Mouse (Mus musculus): Measurements from ENCODE around the gene Cpxm2. TPM values are rescaled to one million over a fixed set of nuclear protein-coding genes. Genes with fewer than 3 reads are reported as not detected.

Gene Cpxm2
- total and polyA plus RNA-seq, 3 experiments: 0.11 TPM; not detected in 2

GRCm38 (mm10) chr7:132098441-132098840 lies 56.1 kb downstream of the Cpxm2 start:
- H3K4me1 ChIP-seq (ENCODE audit: insufficient read depth, low read depth, low read length): no peaks in the 10 kb centered on the region
- no peak overlapping the region for H3K4me3 ChIP-seq (ENCODE audit: low read depth, low read length)
- no peak for TF ChIP-seq CTCF (IDR thresholded peaks at IDR 0.05; ENCODE audit: low read depth, low read length)
- no peak for TF ChIP-seq GATA1 (IDR thresholded peaks at IDR 0.05; ENCODE audit: borderline replicate concordance, low read length)
- no peak for TF ChIP-seq GATA2 (IDR thresholded peaks at IDR 0.05; ENCODE audit: borderline replicate concordance, low read depth, low read length)
- no peak for TF ChIP-seq POLR2AphosphoS5 (IDR thresholded peaks at IDR 0.05; ENCODE audit: insufficient replicate concordance, low read depth, low read length)
- no peak for TF ChIP-seq TAL1 (conservative IDR thresholded peaks at IDR 0.05; ENCODE audit: low read depth, low read length)
- peaks cover 58% of the 10 kb centered on the region for H3K9me3 ChIP-seq (replicated peaks)
- ATAC-seq (ENCODE audit: extremely low read depth, insufficient number of reproducible peaks, low FRiP score, poor library complexity, severe bottlenecking) (no peak), DNase-seq (ENCODE audit: low spot score) (no peak)
- H3K36me3 ChIP-seq (replicated peaks): no peaks in the 10 kb centered on the region
- no peaks in the 10 kb centered on the region for H3K27me3 ChIP-seq (ENCODE audit: insufficient read depth, low read length)

DNA sequence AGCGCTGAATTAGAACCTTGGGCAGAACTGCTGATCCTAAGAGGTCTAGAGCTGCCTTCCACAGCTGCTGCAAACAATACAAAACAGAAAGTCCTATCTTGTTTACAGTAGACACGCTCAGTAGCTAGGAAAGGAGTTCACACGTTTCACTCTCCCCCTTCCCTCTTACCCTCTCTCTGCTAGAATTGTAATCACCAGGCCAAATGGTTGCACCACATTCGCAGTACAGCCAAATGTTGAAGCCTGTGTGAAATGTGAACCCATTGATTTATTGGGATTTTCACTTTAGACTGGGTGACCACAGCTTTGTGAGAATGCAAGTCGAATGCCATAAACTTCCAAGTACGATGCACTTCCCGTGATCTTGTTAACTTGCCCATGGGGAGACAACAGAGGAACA lies 59.9 kb downstream of the Cpxm2 start:
- peaks cover 58% of the 10 kb centered on the region for H3K9me3 ChIP-seq (replicated peaks)
- H3K4me3 ChIP-seq (ENCODE audit: low read depth, low read length): no peak overlapping the region
- DNase-seq (ENCODE audit: low spot score) (no peak), ATAC-seq (ENCODE audit: extremely low read depth, insufficient number of reproducible peaks, low FRiP score, poor library complexity, severe bottlenecking) (no peak)
- no peaks in the 10 kb centered on the region for H3K36me3 ChIP-seq (replicated peaks)
- TF ChIP-seq GATA1 (IDR thresholded peaks at IDR 0.05; ENCODE audit: borderline replicate concordance, low read length): no peak
- TF ChIP-seq GATA2 (IDR thresholded peaks at IDR 0.05; ENCODE audit: borderline replicate concordance, low read depth, low read length): no peak
- TF ChIP-seq CTCF (IDR thresholded peaks at IDR 0.05; ENCODE audit: low read depth, low read length): no peak
- no peak for TF ChIP-seq TAL1 (conservative IDR thresholded peaks at IDR 0.05; ENCODE audit: low read depth, low read length)
- no peak for TF ChIP-seq POLR2AphosphoS5 (IDR thresholded peaks at IDR 0.05; ENCODE audit: insufficient replicate concordance, low read depth, low read length)
- no peaks in the 10 kb centered on the region for H3K4me1 ChIP-seq (ENCODE audit: insufficient read depth, low read depth, low read length)
- H3K27me3 ChIP-seq (ENCODE audit: insufficient read depth, low read length): no peaks in the 10 kb centered on the region

- no peak for DNase-seq (ENCODE audit: low spot score)
- Histone ChIP-seq H3K4me1 (ENCODE audit: insufficient read depth, low read depth, low read length) (no peaks in the 10 kb centered on the region), H3K36me3 (replicated peaks) (no peaks in the 10 kb centered on the region), H3K4me3 (ENCODE audit: low read depth, low read length) (no peak overlapping the region), H3K27me3 (ENCODE audit: insufficient read depth, low read length) (no peaks in the 10 kb centered on the region), H3K9me3 (replicated peaks) (peaks cover 50% of the 10 kb centered on the region)
- no peak for ATAC-seq (ENCODE audit: extremely low read depth, insufficient number of reproducible peaks, low FRiP score, poor library complexity, severe bottlenecking)
- no peak for TF ChIP-seq CTCF (IDR thresholded peaks at IDR 0.05; ENCODE audit: low read depth, low read length)
- no peak for TF ChIP-seq GATA1 (IDR thresholded peaks at IDR 0.05; ENCODE audit: borderline replicate concordance, low read length)
- no peak for TF ChIP-seq POLR2AphosphoS5 (IDR thresholded peaks at IDR 0.05; ENCODE audit: insufficient replicate concordance, low read depth, low read length)
- TF ChIP-seq TAL1 (conservative IDR thresholded peaks at IDR 0.05; ENCODE audit: low read depth, low read length): no peak
- no peak for TF ChIP-seq GATA2 (IDR thresholded peaks at IDR 0.05; ENCODE audit: borderline replicate concordance, low read depth, low read length)
Measured at GRCm38 (mm10) chr7:132091551-132091950, 63.0 kb downstream of the Cpxm2 start.

DNA sequence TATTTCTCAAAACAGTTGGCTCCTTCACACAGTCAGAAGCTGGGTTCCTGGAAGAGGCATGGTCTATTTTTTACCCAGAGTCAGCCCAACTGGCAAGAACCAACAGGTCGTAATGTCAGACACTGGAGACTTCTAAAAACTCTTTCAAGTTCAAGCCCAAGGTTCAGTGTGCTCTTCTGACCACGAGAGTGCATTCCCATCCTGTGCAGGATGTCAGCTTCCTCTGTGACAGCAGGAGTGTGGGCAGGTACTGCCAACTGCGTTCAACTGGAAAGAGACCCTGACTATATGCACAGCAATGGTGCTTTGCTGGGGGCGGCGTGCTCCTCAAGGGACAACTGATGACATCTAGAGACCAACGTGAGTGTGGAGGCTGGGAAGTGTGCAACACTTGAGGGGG lies 65.9 kb downstream of the Cpxm2 start:
- H3K27me3 ChIP-seq (ENCODE audit: insufficient read depth, low read length): no peaks in the 10 kb centered on the region
- H3K9me3 ChIP-seq (replicated peaks): peaks cover 32% of the 10 kb centered on the region
- ATAC-seq (ENCODE audit: extremely low read depth, insufficient number of reproducible peaks, low FRiP score, poor library complexity, severe bottlenecking) (no peak), DNase-seq (ENCODE audit: low spot score) (no peak)
- TF ChIP-seq CTCF (IDR thresholded peaks at IDR 0.05; ENCODE audit: low read depth, low read length): no peak
- no peak for TF ChIP-seq TAL1 (conservative IDR thresholded peaks at IDR 0.05; ENCODE audit: low read depth, low read length)
- TF ChIP-seq GATA2 (IDR thresholded peaks at IDR 0.05; ENCODE audit: borderline replicate concordance, low read depth, low read length): no peak
- no peak for TF ChIP-seq GATA1 (IDR thresholded peaks at IDR 0.05; ENCODE audit: borderline replicate concordance, low read length)
- no peak for TF ChIP-seq POLR2AphosphoS5 (IDR thresholded peaks at IDR 0.05; ENCODE audit: insufficient replicate concordance, low read depth, low read length)
- no peaks in the 10 kb centered on the region for H3K4me1 ChIP-seq (ENCODE audit: insufficient read depth, low read depth, low read length)
- no peak overlapping the region for H3K4me3 ChIP-seq (ENCODE audit: low read depth, low read length)
- no peaks in the 10 kb centered on the region for H3K36me3 ChIP-seq (replicated peaks)

DNA sequence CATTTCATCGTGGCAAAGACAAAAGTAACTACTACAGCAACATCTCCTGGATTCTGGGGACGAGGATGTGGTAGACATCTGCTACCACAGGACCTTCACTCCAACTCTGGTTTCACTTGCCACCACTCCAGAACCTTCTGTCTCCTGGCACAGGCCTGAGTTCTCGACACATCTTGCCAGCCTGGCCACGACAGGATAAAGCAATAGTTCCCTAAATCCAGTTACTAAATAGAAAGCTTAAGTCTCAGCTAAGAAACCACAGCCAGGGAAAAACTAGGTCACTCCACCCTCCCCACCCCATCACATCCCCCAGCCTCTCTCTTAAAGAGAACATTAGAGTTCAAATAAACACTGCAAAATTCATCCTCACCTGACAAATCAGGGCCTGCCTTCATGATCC lies 66.4 kb downstream of the Cpxm2 start:
- TF ChIP-seq CTCF (IDR thresholded peaks at IDR 0.05; ENCODE audit: low read depth, low read length) (no peak), POLR2AphosphoS5 (IDR thresholded peaks at IDR 0.05; ENCODE audit: insufficient replicate concordance, low read depth, low read length) (no peak), GATA2 (IDR thresholded peaks at IDR 0.05; ENCODE audit: borderline replicate concordance, low read depth, low read length) (no peak), GATA1 (IDR thresholded peaks at IDR 0.05; ENCODE audit: borderline replicate concordance, low read length) (no peak), TAL1 (conservative IDR thresholded peaks at IDR 0.05; ENCODE audit: low read depth, low read length) (no peak)
- Histone ChIP-seq H3K27me3 (ENCODE audit: insufficient read depth, low read length) (no peaks in the 10 kb centered on the region), H3K36me3 (replicated peaks) (no peaks in the 10 kb centered on the region), H3K4me1 (ENCODE audit: insufficient read depth, low read depth, low read length) (no peaks in the 10 kb centered on the region), H3K4me3 (ENCODE audit: low read depth, low read length) (no peak overlapping the region), H3K9me3 (replicated peaks) (peaks cover 32% of the 10 kb centered on the region)
- no peak for ATAC-seq (ENCODE audit: extremely low read depth, insufficient number of reproducible peaks, low FRiP score, poor library complexity, severe bottlenecking)
- DNase-seq (ENCODE audit: low spot score): no peak

GRCm38 (mm10) chr7:132075825-132076224 lies 78.7 kb downstream of the Cpxm2 start:
- no peaks in the 10 kb centered on the region for H3K27me3 ChIP-seq (ENCODE audit: insufficient read depth, low read length)
- TF ChIP-seq GATA1 (IDR thresholded peaks at IDR 0.05; ENCODE audit: borderline replicate concordance, low read length): no peak
- no peak for TF ChIP-seq GATA2 (IDR thresholded peaks at IDR 0.05; ENCODE audit: borderline replicate concordance, low read depth, low read length)
- TF ChIP-seq POLR2AphosphoS5 (IDR thresholded peaks at IDR 0.05; ENCODE audit: insufficient replicate concordance, low read depth, low read length): no peak
- no peak for TF ChIP-seq TAL1 (conservative IDR thresholded peaks at IDR 0.05; ENCODE audit: low read depth, low read length)
- TF ChIP-seq CTCF (IDR thresholded peaks at IDR 0.05; ENCODE audit: low read depth, low read length): no peak
- peaks cover 68% of the 10 kb centered on the region for H3K9me3 ChIP-seq (replicated peaks)
- H3K4me3 ChIP-seq (ENCODE audit: low read depth, low read length): no peak overlapping the region
- H3K36me3 ChIP-seq (replicated peaks): no peaks in the 10 kb centered on the region
- no peaks in the 10 kb centered on the region for H3K4me1 ChIP-seq (ENCODE audit: insufficient read depth, low read depth, low read length)
- no peak for ATAC-seq (ENCODE audit: extremely low read depth, insufficient number of reproducible peaks, low FRiP score, poor library complexity, severe bottlenecking)
- DNase-seq (ENCODE audit: low spot score): no peak

All from G1E (cell line).